In genomic region chr11:32588892-32589172, GRCm38 (mm10) we compare ENCODE assay signal across 13 mouse cellular contexts. TPM values are rescaled to one million over a fixed set of nuclear protein-coding genes. Genes with fewer than 3 reads are reported as not detected.
DNase-seq lines count a peak whose midpoint lies in the region; ATAC-seq lines count a peak whose summit lies in the region.
"Had no signal": no experiment of that assay in that cellular context is flagged by ENCODE, and none has a peak within 500 bp of the region (broad histone marks: within the 10 kb centered on the region; RNA-seq: fewer than 3 reads in every experiment).

No protein-coding gene starts in this region.

- H3K9ac ChIP-seq in forebrain, embryonic 13.5 days = no peak overlapping the region
- 0 out of 2 replicates have a peak overlapping the region, but pooled peaks have one; percentile 11 for H3K9ac ChIP-seq in embryonic facial prominence, embryonic 13.5 days
- peak overlapping the region; percentile 38; the same call in 1 of the 2 replicates for H3K9ac ChIP-seq in hindbrain, embryonic 12.5 days
- H3K9ac ChIP-seq in midbrain, embryonic 13.5 days (replicated peaks) = peak overlapping the region; percentile 23; the same call in 1 of the 2 replicates
- H3K9ac ChIP-seq: liver, embryonic 13.5 days had no signal

- intact Hi-C loops in heart, postnatal 14 days (cut with DNase I) = loop anchor here (1.0 to 5.0 kb wide), 3 partner anchors 57 to 247 kb away; partner anchors contain the start of gene Efcab9
- intact Hi-C loops in heart, postnatal 25 days (cut with DNase I) = loop anchor here (1.0 to 5.0 kb wide), 4 partner anchors 59 to 242 kb away; partner anchors contain the start of gene Sh3pxd2b

- no peak overlapping the region for H3K4me3 ChIP-seq in forebrain, embryonic 10.5 days
- H3K4me3 ChIP-seq in forebrain, embryonic 13.5 days = no peak overlapping the region
- no peak overlapping the region for H3K4me3 ChIP-seq in embryonic facial prominence, embryonic 13.5 days
- H3K4me3 ChIP-seq in hindbrain, embryonic 12.5 days = no peak overlapping the region
- no peak overlapping the region for H3K4me3 ChIP-seq in midbrain, embryonic 13.5 days (replicated peaks)
- H3K4me3 ChIP-seq: erythroblast, embryonic 14.5 days; heart, adult 2 months; limb, embryonic 10.5 days; liver, embryonic 13.5 days had no signal

- no peaks in the 10 kb centered on the region for H3K36me3 ChIP-seq in forebrain, embryonic 10.5 days (replicated peaks)
- H3K36me3 ChIP-seq in forebrain, embryonic 13.5 days (ENCODE audit: poor library complexity, severe bottlenecking) = no peaks in the 10 kb centered on the region
- H3K36me3 ChIP-seq in embryonic facial prominence, embryonic 13.5 days = no peaks in the 10 kb centered on the region
- no peaks in the 10 kb centered on the region for H3K36me3 ChIP-seq in hindbrain, embryonic 12.5 days
- no peaks in the 10 kb centered on the region for H3K36me3 ChIP-seq in midbrain, embryonic 13.5 days
- H3K36me3 ChIP-seq: limb, embryonic 10.5 days had no signal

- no peak; the same call in 1 of the 2 replicates for ATAC-seq in forebrain, embryonic 13.5 days
- ATAC-seq in embryonic facial prominence, embryonic 13.5 days (ENCODE audit: insufficient number of reproducible peaks, insufficient read depth, low FRiP score, low TSS enrichment, low read depth) = no peak
- ATAC-seq in hindbrain, embryonic 12.5 days (ENCODE audit: low FRiP score) = peak; percentile 47; the same call in 1 of the 2 replicates
- peak; percentile 53 for ATAC-seq in midbrain, embryonic 13.5 days

- WGBS in forebrain, embryonic 10.5 days = 78% methylated on average over 11 of the region's 11 CpGs
- WGBS in forebrain, embryonic 13.5 days = 81% methylated on average over 11 of the region's 11 CpGs
- WGBS in embryonic facial prominence, embryonic 13.5 days = 81% methylated on average over 11 of the region's 11 CpGs
- 85% methylated on average over 11 of the region's 11 CpGs for WGBS in hindbrain, embryonic 12.5 days
- 81% methylated on average over 11 of the region's 11 CpGs for WGBS in midbrain, embryonic 13.5 days

- no peak for DNase-seq in forebrain, embryonic 10.5 days (ENCODE audit: extremely low spot score, low spot score)
- DNase-seq in spleen, postnatal 36 days (ENCODE audit: low spot score in 2 of 2) = no peak
- no peak for DNase-seq in heart, postnatal 14 days
- no peak for DNase-seq in heart, postnatal 25 days (ENCODE audit: low spot score)

- H3K27ac ChIP-seq in forebrain, embryonic 10.5 days = peak overlapping the region; percentile 30; the same call in 1 of the 2 replicates
- no peak overlapping the region for H3K27ac ChIP-seq in forebrain, embryonic 13.5 days
- no peak overlapping the region for H3K27ac ChIP-seq in embryonic facial prominence, embryonic 13.5 days
- no peak overlapping the region for H3K27ac ChIP-seq in hindbrain, embryonic 12.5 days
- no peak overlapping the region for H3K27ac ChIP-seq in midbrain, embryonic 13.5 days
- H3K27ac ChIP-seq: heart, adult 2 months; liver, embryonic 13.5 days had no signal

- peaks cover 13% of the 10 kb centered on the region for H3K4me1 ChIP-seq in forebrain, embryonic 10.5 days
- peaks cover 11% of the 10 kb centered on the region; the same call in 1 of the 2 replicates for H3K4me1 ChIP-seq in forebrain, embryonic 13.5 days
- H3K4me1 ChIP-seq in embryonic facial prominence, embryonic 13.5 days = peaks cover 11% of the 10 kb centered on the region
- H3K4me1 ChIP-seq in hindbrain, embryonic 12.5 days = 0 out of 2 replicates have a peak, but pooled peaks cover 6% of the 10 kb centered on the region
- H3K4me1 ChIP-seq in midbrain, embryonic 13.5 days (replicated peaks) = peaks cover 7% of the 10 kb centered on the region; the same call in 1 of the 2 replicates

- H3K27me3 ChIP-seq in forebrain, embryonic 10.5 days (ENCODE audit: poor library complexity, severe bottlenecking) = peaks cover 4% of the 10 kb centered on the region; the same call in 1 of the 2 replicates
- H3K27me3 ChIP-seq in forebrain, embryonic 13.5 days = no peaks in the 10 kb centered on the region
- H3K27me3 ChIP-seq in embryonic facial prominence, embryonic 13.5 days = no peaks in the 10 kb centered on the region
- no peaks in the 10 kb centered on the region for H3K27me3 ChIP-seq in hindbrain, embryonic 12.5 days
- H3K27me3 ChIP-seq in midbrain, embryonic 13.5 days = no peaks in the 10 kb centered on the region
- H3K27me3 ChIP-seq: liver, embryonic 13.5 days had no signal

- H3K4me2 ChIP-seq in forebrain, embryonic 13.5 days = no peak overlapping the region
- no peak overlapping the region for H3K4me2 ChIP-seq in embryonic facial prominence, embryonic 13.5 days
- H3K4me2 ChIP-seq in hindbrain, embryonic 12.5 days (replicated peaks) = no peak overlapping the region
- no peak overlapping the region for H3K4me2 ChIP-seq in midbrain, embryonic 13.5 days (replicated peaks)
- H3K4me2 ChIP-seq: liver, embryonic 13.5 days had no signal

- H3K9me3 ChIP-seq in forebrain, embryonic 10.5 days = no peaks in the 10 kb centered on the region
- H3K9me3 ChIP-seq in forebrain, embryonic 13.5 days (replicated peaks) = no peaks in the 10 kb centered on the region
- no peaks in the 10 kb centered on the region for H3K9me3 ChIP-seq in embryonic facial prominence, embryonic 13.5 days
- no peaks in the 10 kb centered on the region for H3K9me3 ChIP-seq in hindbrain, embryonic 12.5 days (replicated peaks)
- H3K9me3 ChIP-seq in midbrain, embryonic 13.5 days = no peaks in the 10 kb centered on the region
- H3K9me3 ChIP-seq: limb, embryonic 10.5 days; liver, embryonic 13.5 days had no signal

RNA-seq across cellular contexts. Expression of gene Fbxw11, which starts 53.7 kb away (rescaled TPM):
- 87.0 and 90.8 TPM in 2 replicates for polyA plus RNA-seq in forebrain, embryonic 10.5 days (2016; fragmentation: Nextera tagmentation; extraction: Ambion mirVana)
- polyA plus RNA-seq in forebrain, embryonic 13.5 days (2015; fragmentation: Nextera tagmentation; extraction: Ambion mirVana) = 99.2 and 108 TPM in 2 replicates
- 68.7 and 73.4 TPM in 2 replicates for polyA plus RNA-seq in embryonic facial prominence, embryonic 13.5 days (2015; fragmentation: Nextera tagmentation; extraction: Ambion mirVana)
- polyA plus RNA-seq in hindbrain, embryonic 12.5 days (2016; fragmentation: Nextera tagmentation; extraction: Ambion mirVana) = 111 and 112 TPM in 2 replicates
- polyA plus RNA-seq in midbrain, embryonic 13.5 days (2015; fragmentation: Nextera tagmentation; extraction: Ambion mirVana) = 108 and 114 TPM in 2 replicates
- 10 to 100 TPM; 51.0 to 55.4 TPM for total RNA-seq in heart, postnatal 14 days (2021)
- 10 to 100 TPM; 50.1 to 51.0 TPM for total RNA-seq in heart, postnatal 25 days (2021)

RNA-seq across cellular contexts. Expression of gene Stk10, which starts 55.7 kb away (rescaled TPM):
- polyA plus RNA-seq in forebrain, embryonic 10.5 days (2016; fragmentation: Nextera tagmentation; extraction: Ambion mirVana) = 2.0 and 2.3 TPM in 2 replicates
- 1.3 TPM in 2 replicates for polyA plus RNA-seq in forebrain, embryonic 13.5 days (2015; fragmentation: Nextera tagmentation; extraction: Ambion mirVana)
- 1.6 and 2.4 TPM in 2 replicates for polyA plus RNA-seq in embryonic facial prominence, embryonic 13.5 days (2015; fragmentation: Nextera tagmentation; extraction: Ambion mirVana)
- polyA plus RNA-seq in hindbrain, embryonic 12.5 days (2016; fragmentation: Nextera tagmentation; extraction: Ambion mirVana) = 2.5 and 3.3 TPM in 2 replicates
- 1.1 and 2.3 TPM in 2 replicates for polyA plus RNA-seq in midbrain, embryonic 13.5 days (2015; fragmentation: Nextera tagmentation; extraction: Ambion mirVana)
- 10 to 100 TPM; 14.3 to 14.5 TPM for total RNA-seq in heart, postnatal 14 days (2021)
- 10 to 100 TPM in 1 of 2 experiments, 1 to 10 TPM in 1; 9.8 to 11.0 TPM for total RNA-seq in heart, postnatal 25 days (2021)

RNA-seq across cellular contexts. Expression of gene Efcab9, which starts 57.0 kb away (rescaled TPM):
- polyA plus RNA-seq in forebrain, embryonic 10.5 days (2016; fragmentation: Nextera tagmentation; extraction: Ambion mirVana) = 0.21 and 0.25 TPM in 2 replicates
- 0.27 and 0.33 TPM in 2 replicates for polyA plus RNA-seq in forebrain, embryonic 13.5 days (2015; fragmentation: Nextera tagmentation; extraction: Ambion mirVana)
- polyA plus RNA-seq in embryonic facial prominence, embryonic 13.5 days (2015; fragmentation: Nextera tagmentation; extraction: Ambion mirVana) = 0.40 TPM in 1 of 2 replicates, not detected in the other
- polyA plus RNA-seq in hindbrain, embryonic 12.5 days (2016; fragmentation: Nextera tagmentation; extraction: Ambion mirVana) = not detected in 2 replicates
- polyA plus RNA-seq in midbrain, embryonic 13.5 days (2015; fragmentation: Nextera tagmentation; extraction: Ambion mirVana) = 0.35 TPM in 1 of 2 replicates, not detected in the other
- total RNA-seq in heart, postnatal 14 days (2021) = under 1 TPM; 0.57 to 0.68 TPM
- under 1 TPM in 1 of 2 experiments, not detected in 1; 0.61 TPM for total RNA-seq in heart, postnatal 25 days (2021)
- total RNA-seq: adrenal gland, postnatal 14 days; heart, adult 2 months had no signal
- polyA plus RNA-seq: erythroblast, embryonic 14.5 days; heart, adult 2 months had no signal

Comparison
In these comparisons a context has a peak if more than half of its experiments do, and no peak if none do; other contexts are left out.
1. ATAC-seq: peak in hindbrain, embryonic 12.5 days (single experiment) and midbrain, embryonic 13.5 days (single experiment); none in forebrain, embryonic 13.5 days (single experiment) and embryonic facial prominence, embryonic 13.5 days (single experiment).